Mouse (Mus musculus): Measurements from ENCODE around the gene Slc22a12. TPM values are rescaled to one million over a fixed set of nuclear protein-coding genes. Genes with fewer than 3 reads are reported as not detected.

The Slc22a12 gene
- polyA plus RNA-seq (2014; fragmentation: Illumina TruSeq; extraction: RNeasy Lipid Tissue Mini Kit (QIAGEN cat#74804); ENCODE audit: low read depth, low replicate concordance), result not detected

GRCm38 (mm10) chr19:6542367-6543034 is at the start of gene Slc22a12:
TSS of gene Slc22a12 (minus strand) at chr19:6543032.

Other genes with a start within 250 kb of the Slc22a12 start
- 7.5 TPM for gene Cdc42bpg, start 236.6 kb downstream of the Slc22a12 start, polyA plus RNA-seq (2014; fragmentation: Illumina TruSeq; extraction: RNeasy Lipid Tissue Mini Kit (QIAGEN cat#74804); ENCODE audit: low read depth, low replicate concordance)
- 4.4 TPM for gene Men1, start 208.1 kb downstream of the Slc22a12 start, polyA plus RNA-seq (2014; fragmentation: Illumina TruSeq; extraction: RNeasy Lipid Tissue Mini Kit (QIAGEN cat#74804); ENCODE audit: low read depth, low replicate concordance)
- gene Map4k2, start 201.9 kb downstream of the Slc22a12 start, polyA plus RNA-seq (2014; fragmentation: Illumina TruSeq; extraction: RNeasy Lipid Tissue Mini Kit (QIAGEN cat#74804); ENCODE audit: low read depth, low replicate concordance), result 6.6 TPM
- gene Sf1, start 179.3 kb downstream of the Slc22a12 start, polyA plus RNA-seq (2014; fragmentation: Illumina TruSeq; extraction: RNeasy Lipid Tissue Mini Kit (QIAGEN cat#74804); ENCODE audit: low read depth, low replicate concordance), result 156 TPM
- gene Pygm, start 158.6 kb downstream of the Slc22a12 start, polyA plus RNA-seq (2014; fragmentation: Illumina TruSeq; extraction: RNeasy Lipid Tissue Mini Kit (QIAGEN cat#74804); ENCODE audit: low read depth, low replicate concordance), result 4.2 TPM
- 4.7 TPM for gene Rasgrp2, start 143.7 kb downstream of the Slc22a12 start, polyA plus RNA-seq (2014; fragmentation: Illumina TruSeq; extraction: RNeasy Lipid Tissue Mini Kit (QIAGEN cat#74804); ENCODE audit: low read depth, low replicate concordance)
- gene Nrxn2, start 124.3 kb downstream of the Slc22a12 start, polyA plus RNA-seq (2014; fragmentation: Illumina TruSeq; extraction: RNeasy Lipid Tissue Mini Kit (QIAGEN cat#74804); ENCODE audit: low read depth, low replicate concordance), result 0.16 TPM